Mouse (Mus musculus) G1E (cell line): Measurements from ENCODE around the gene Dtx4. TPM values are rescaled to one million over a fixed set of nuclear protein-coding genes. Genes with fewer than 3 reads are reported as not detected.

Experiments used
- ATAC-seq: 2 replicates; pipeline ENCODE4 v1.8.0; 2016; ENCODE audit warnings: mild to moderate bottlenecking; ENCODE audit not compliant: insufficient number of reproducible peaks, poor library complexity, low FRiP score, severe bottlenecking; ENCODE audit errors: extremely low read depth
- DNase-seq: peaks from one replicate; pipeline ENCODE4 v3.0.0; 2012; ENCODE audit warnings: low spot score
- H3K27me3 ChIP-seq: 2 replicates; pipeline ENCODE4 v1.6.1; 2012; ENCODE audit warnings: mild to moderate bottlenecking, low read length, inconsistent platforms; ENCODE audit not compliant: insufficient read depth
- H3K36me3 ChIP-seq: replicated peaks from 2 replicates; pipeline ENCODE3; 2012; ENCODE audit warnings: mild to moderate bottlenecking, inconsistent platforms
- H3K4me1 ChIP-seq: 2 replicates; pipeline ENCODE4 v1.6.1; 2012; ENCODE audit warnings: low read depth, low read length, inconsistent platforms, mixed read lengths; ENCODE audit not compliant: insufficient read depth
- H3K4me3 ChIP-seq: 2 replicates; pipeline ENCODE4 v1.5.1; 2012; ENCODE audit warnings: low read depth, mild to moderate bottlenecking, inconsistent platforms, low read length, moderate library complexity, mixed read lengths
- H3K9me3 ChIP-seq: replicated peaks from 2 replicates; pipeline ENCODE4 v1.6.1; 2012; ENCODE audit warnings: inconsistent platforms
- CTCF ChIP-seq: IDR thresholded peaks from 2 replicates; pipeline ENCODE4 v1.5.1; 2012; ENCODE audit warnings: low read depth, low read length, inconsistent platforms, mixed read lengths
- GATA1 ChIP-seq: IDR thresholded peaks from 2 replicates; pipeline ENCODE4 v1.6.1; 2012; ENCODE audit warnings: borderline replicate concordance, low read length, inconsistent platforms, mixed read lengths
- GATA2 ChIP-seq: IDR thresholded peaks from 2 replicates; pipeline ENCODE4 v1.6.1; 2012; ENCODE audit warnings: low read depth, low read length, inconsistent platforms, borderline replicate concordance
- POLR2AphosphoS5 ChIP-seq: IDR thresholded peaks from 2 replicates; pipeline ENCODE4 v1.6.1; 2012; ENCODE audit warnings: low read depth, low read length, inconsistent platforms; ENCODE audit not compliant: insufficient replicate concordance
- TAL1 ChIP-seq: conservative IDR thresholded peaks from 2 replicates; pipeline ENCODE4 v1.6.1; 2012; ENCODE audit warnings: low read depth, low read length, inconsistent platforms, mixed read lengths
- polyA plus RNA-seq: library from polyadenylated mRNA; stranded (reverse); fragments of >175 nt; gene quantifications from 2 replicates; pipeline ENCODE4 v1.2.3, GENCODE M21; 2012
- total RNA-seq, 2 experiments: library from RNA; stranded (forward) in 1 of 2; stranded (reverse) in 1 of 2; fragments of 200-1000 nt in 1 of 2; fragments of >200 nt in 1 of 2; fragmentation: Nextera tagmentation in 1 of 2; gene quantifications; 2 replicates each; pipeline ENCODE4 v1.2.3; 2014 to 2017

Dtx4 gene
- total and polyA plus RNA-seq, 3 experiments: 0.27 TPM; not detected in 2

DNA sequence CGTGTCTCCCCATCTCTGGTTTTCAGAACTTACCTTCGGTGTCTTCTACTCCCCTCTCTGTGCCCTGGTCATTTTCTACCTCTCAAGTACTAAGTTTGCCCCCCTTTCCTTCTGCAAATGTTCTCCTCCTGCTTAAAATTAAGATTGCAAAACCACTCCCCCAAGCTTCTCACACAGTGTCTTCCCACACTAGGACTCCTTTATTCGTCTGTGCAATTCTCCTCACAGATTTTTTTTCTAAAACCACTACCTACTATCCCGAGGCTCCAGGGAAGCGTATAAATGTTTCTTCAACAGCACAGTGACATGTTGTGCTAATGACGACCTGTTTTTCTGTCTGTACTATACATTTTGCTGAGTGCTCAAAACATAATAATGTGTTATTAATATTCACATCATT is 80.7 kb downstream of the Dtx4 start:
- TF ChIP-seq TAL1 (no peak), GATA2 (no peak), CTCF (no peak), POLR2AphosphoS5 (no peak), GATA1 (no peak)
- Histone ChIP-seq H3K36me3 (no peaks in the 10 kb centered on the region), H3K9me3 (no peaks in the 10 kb centered on the region), H3K27me3 (no peaks in the 10 kb centered on the region), H3K4me1 (no peaks in the 10 kb centered on the region), H3K4me3 (no peak overlapping the region)
- DNase-seq: no peak
- no peak for ATAC-seq

DNA sequence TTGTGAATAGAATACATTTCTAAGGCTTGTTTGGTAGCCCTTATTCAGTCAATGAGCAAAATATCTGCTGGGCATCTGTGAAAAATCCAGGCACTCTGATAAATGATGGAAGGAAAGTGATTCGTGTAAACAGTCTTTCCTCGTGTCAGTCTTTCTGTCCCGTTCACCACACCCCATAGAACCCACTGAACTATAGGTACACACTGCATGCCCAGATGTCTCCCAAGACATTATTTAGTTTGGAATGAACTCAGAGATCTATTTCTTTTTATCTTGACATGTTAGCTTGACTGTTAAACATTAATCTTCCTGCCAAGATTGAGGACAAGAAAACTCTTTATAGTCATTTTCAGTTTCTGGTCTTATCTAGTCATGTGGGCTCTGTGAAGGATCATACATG is 82.9 kb downstream of the Dtx4 start:
- H3K36me3 ChIP-seq: no peaks in the 10 kb centered on the region
- H3K27me3 ChIP-seq: no peaks in the 10 kb centered on the region
- DNase-seq (no peak), ATAC-seq (no peak)
- TF ChIP-seq GATA2 (no peak), TAL1 (no peak), GATA1 (no peak), POLR2AphosphoS5 (no peak), CTCF (no peak)
- H3K4me1 ChIP-seq: no peaks in the 10 kb centered on the region
- no peaks in the 10 kb centered on the region for H3K9me3 ChIP-seq
- no peak overlapping the region for H3K4me3 ChIP-seq

DNA sequence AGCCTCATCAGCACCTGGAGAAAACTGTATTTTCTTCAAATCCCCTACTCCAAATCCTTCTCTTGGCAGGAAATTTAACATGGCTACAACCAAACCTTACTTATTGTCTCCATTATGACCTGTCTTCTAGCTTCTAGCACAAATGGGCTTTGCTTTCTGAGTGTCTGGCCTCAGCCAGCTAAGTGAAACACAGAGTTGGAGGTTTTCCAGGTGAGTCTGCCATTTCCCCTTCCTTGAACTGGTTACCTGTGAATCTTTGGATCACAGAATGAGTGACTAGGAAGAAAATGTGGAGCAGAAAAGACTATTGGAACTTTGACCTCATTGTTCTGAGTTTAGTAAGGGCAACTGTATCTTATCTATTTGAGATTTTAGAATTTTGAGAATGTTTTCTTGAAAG is 83.9 kb downstream of the Dtx4 start, which contains the start of gene Olfr1441:
TSS of gene Olfr1441 (plus strand) at position 73 of the 400 bp plus-strand sequence.
- H3K4me3 ChIP-seq: no peak within 1 kb of the TSS
- H3K9me3 ChIP-seq: no peaks in the 10 kb centered on the region
- ATAC-seq: no peak
- H3K36me3 ChIP-seq: no peaks in the 10 kb centered on the region
- TF ChIP-seq POLR2AphosphoS5 (no peak), GATA2 (no peak), TAL1 (no peak), CTCF (no peak), GATA1 (no peak)
- DNase-seq: no peak
- H3K27me3 ChIP-seq: no peaks in the 10 kb centered on the region
- H3K4me1 ChIP-seq: no peaks in the 10 kb centered on the region

Other genes with a start within 250 kb of the Dtx4 start
- not detected in 2 replicates for gene Olfr235, start 240.4 kb downstream of the Dtx4 start, total RNA-seq (2014; fragmentation: Nextera tagmentation)
- gene Olfr235, start 240.4 kb downstream of the Dtx4 start, total RNA-seq (2017): 0.06 and 0.22 TPM in 2 replicates
- not detected in 2 replicates for gene Olfr235, start 240.4 kb downstream of the Dtx4 start, polyA plus RNA-seq
- not detected in 2 replicates for gene Olfr1434, start 221.6 kb downstream of the Dtx4 start, total RNA-seq (2014; fragmentation: Nextera tagmentation)
- 0.05 and 0.06 TPM in 2 replicates for gene Olfr1434, start 221.6 kb downstream of the Dtx4 start, total RNA-seq (2017)
- not detected in 2 replicates for gene Olfr1434, start 221.6 kb downstream of the Dtx4 start, polyA plus RNA-seq
- gene Olfr1436, start 202.3 kb downstream of the Dtx4 start, total RNA-seq (2014; fragmentation: Nextera tagmentation): not detected in 2 replicates
- gene Olfr1436, start 202.3 kb downstream of the Dtx4 start, total RNA-seq (2017): 0.22 TPM in 1 of 2 replicates, not detected in the other
- not detected in 2 replicates for gene Olfr1436, start 202.3 kb downstream of the Dtx4 start, polyA plus RNA-seq
- not detected in 2 replicates for gene Olfr1437, start 176.4 kb downstream of the Dtx4 start, total RNA-seq (2014; fragmentation: Nextera tagmentation)
- gene Olfr1437, start 176.4 kb downstream of the Dtx4 start, total RNA-seq (2017): 0.17 and 0.27 TPM in 2 replicates
- gene Olfr1437, start 176.4 kb downstream of the Dtx4 start, polyA plus RNA-seq: not detected in 2 replicates
- gene Olfr1438-ps1, start 165.5 kb downstream of the Dtx4 start, total RNA-seq (2014; fragmentation: Nextera tagmentation): not detected in 2 replicates
- 0.06 and 0.11 TPM in 2 replicates for gene Olfr1438-ps1, start 165.5 kb downstream of the Dtx4 start, total RNA-seq (2017)
- gene Olfr1438-ps1, start 165.5 kb downstream of the Dtx4 start, polyA plus RNA-seq: not detected in 2 replicates
- not detected in 2 replicates for gene Olfr1440, start 114.2 kb downstream of the Dtx4 start, total RNA-seq (2014; fragmentation: Nextera tagmentation)
- 0.06 and 0.16 TPM in 2 replicates for gene Olfr1440, start 114.2 kb downstream of the Dtx4 start, total RNA-seq (2017)
- gene Olfr1440, start 114.2 kb downstream of the Dtx4 start, polyA plus RNA-seq: not detected in 2 replicates
- not detected in 2 replicates for gene Olfr1441, start 84.0 kb downstream of the Dtx4 start, total RNA-seq (2014; fragmentation: Nextera tagmentation)
- gene Olfr1441, start 84.0 kb downstream of the Dtx4 start, total RNA-seq (2017): 0.11 and 0.12 TPM in 2 replicates
- gene Olfr1441, start 84.0 kb downstream of the Dtx4 start, polyA plus RNA-seq: not detected in 2 replicates
- not detected in 2 replicates for gene Pfpl, start 73.5 kb downstream of the Dtx4 start, total RNA-seq (2014; fragmentation: Nextera tagmentation)
- 0.06 and 0.11 TPM in 2 replicates for gene Pfpl, start 73.5 kb downstream of the Dtx4 start, total RNA-seq (2017)
- gene Pfpl, start 73.5 kb downstream of the Dtx4 start, polyA plus RNA-seq: not detected in 2 replicates
- gene Mpeg1, start 40.7 kb downstream of the Dtx4 start, total RNA-seq (2014; fragmentation: Nextera tagmentation): not detected in 2 replicates
- 0.06 and 0.22 TPM in 2 replicates for gene Mpeg1, start 40.7 kb downstream of the Dtx4 start, total RNA-seq (2017)
- not detected in 2 replicates for gene Mpeg1, start 40.7 kb downstream of the Dtx4 start, polyA plus RNA-seq
- gene Fam111a, start 44.3 kb upstream of the Dtx4 start, total RNA-seq (2014; fragmentation: Nextera tagmentation): 45.3 TPM in 1 of 2 replicates, not detected in the other
- gene Fam111a, start 44.3 kb upstream of the Dtx4 start, total RNA-seq (2017): 1.2 and 1.9 TPM in 2 replicates
- gene Fam111a, start 44.3 kb upstream of the Dtx4 start, polyA plus RNA-seq: 0.02 TPM in 1 of 2 replicates, not detected in the other
- not detected in 2 replicates for gene Gm4952, start 98.5 kb upstream of the Dtx4 start, total RNA-seq (2014; fragmentation: Nextera tagmentation)
- gene Gm4952, start 98.5 kb upstream of the Dtx4 start, total RNA-seq (2017): 0.11 TPM in 1 of 2 replicates, not detected in the other
- not detected in 2 replicates for gene Gm4952, start 98.5 kb upstream of the Dtx4 start, polyA plus RNA-seq
- gene Glyat, start 131.9 kb upstream of the Dtx4 start, total RNA-seq (2014; fragmentation: Nextera tagmentation): not detected in 2 replicates
- 0.11 and 0.12 TPM in 2 replicates for gene Glyat, start 131.9 kb upstream of the Dtx4 start, total RNA-seq (2017)
- not detected in 2 replicates for gene Glyat, start 131.9 kb upstream of the Dtx4 start, polyA plus RNA-seq
- not detected in 2 replicates for gene Olfr1442, start 169.0 kb upstream of the Dtx4 start, total RNA-seq (2014; fragmentation: Nextera tagmentation)
- gene Olfr1442, start 169.0 kb upstream of the Dtx4 start, total RNA-seq (2017): 0.05 and 0.06 TPM in 2 replicates
- gene Olfr1442, start 169.0 kb upstream of the Dtx4 start, polyA plus RNA-seq: not detected in 2 replicates
- not detected in 2 replicates for gene Olfr1443, start 176.7 kb upstream of the Dtx4 start, total RNA-seq (2014; fragmentation: Nextera tagmentation)
- gene Olfr1443, start 176.7 kb upstream of the Dtx4 start, total RNA-seq (2017): under 0.01 and 0.05 TPM in 2 replicates
- not detected in 2 replicates for gene Olfr1443, start 176.7 kb upstream of the Dtx4 start, polyA plus RNA-seq
- not detected in 2 replicates for gene Keg1, start 194.3 kb upstream of the Dtx4 start, total RNA-seq (2014; fragmentation: Nextera tagmentation)
- gene Keg1, start 194.3 kb upstream of the Dtx4 start, total RNA-seq (2017): 0.17 and 0.38 TPM in 2 replicates
- gene Keg1, start 194.3 kb upstream of the Dtx4 start, polyA plus RNA-seq: not detected in 2 replicates